Mouse (Mus musculus) spleen, adult 2 months (tissue): ENCODE measurements around the gene Gm10282.

Experiments used
- CTCF ChIP-seq: fragments of 200-500 bp; IDR thresholded peaks from 2 replicates; pipeline ENCODE4 v1.5.1; 2011; ENCODE audit warnings: mild to moderate bottlenecking, inconsistent platforms; ENCODE audit not compliant: insufficient read depth, insufficient read length, insufficient replicate concordance; ENCODE audit errors: extremely low read depth
- POLR2A ChIP-seq: fragments of 200-500 bp; IDR thresholded peaks from 2 replicates; pipeline ENCODE4 v1.6.1; 2011; ENCODE audit warnings: low read depth, low read length, inconsistent platforms

DNA sequence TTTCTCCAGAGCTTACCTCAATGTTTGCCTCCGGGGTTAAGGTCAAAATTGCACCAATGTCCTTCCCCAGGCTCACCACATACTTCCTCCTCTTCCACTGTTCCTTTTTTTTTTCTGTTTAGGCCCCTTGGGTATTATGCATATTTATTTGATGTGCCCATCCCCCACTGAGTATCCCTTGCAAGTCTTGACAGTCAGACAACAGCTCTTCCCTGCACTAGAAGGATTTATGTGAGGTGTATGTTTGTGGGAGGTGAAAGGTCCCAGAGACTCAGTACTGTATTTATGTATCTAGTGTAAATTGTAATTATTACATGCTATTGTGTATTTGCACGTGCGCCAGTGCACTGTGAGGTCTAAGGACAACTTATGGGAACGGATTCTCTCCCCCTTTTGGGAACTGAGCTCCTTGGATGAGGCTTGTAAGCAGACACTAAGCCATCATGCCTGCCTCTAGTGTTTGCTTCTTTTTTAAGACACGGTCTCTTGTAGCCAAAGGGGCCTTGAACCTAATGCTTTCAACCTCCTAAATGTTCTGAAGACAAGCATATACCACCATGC, 12.8 kb upstream of the Gm10282 start:
- TF ChIP-seq CTCF = no peak
- no peak for TF ChIP-seq POLR2A
